Mouse (Mus musculus) stomach, embryonic 16.5 days (tissue): ENCODE results near the gene Nelfe. TPM values are rescaled to one million over a fixed set of nuclear protein-coding genes. Genes with fewer than 3 reads are reported as not detected.
A peak's percentile ranks its signal among the peaks of the same experiment; 100 is the strongest.

Source experiments
- ATAC-seq: fragments of 200-750 bp; cut with Nextera tagmentation; 2 replicates; pipeline ENCODE4 v1.8.0; 2017; ENCODE audit warnings: moderate number of reproducible peaks, moderate TSS enrichment; ENCODE audit not compliant: insufficient read depth, low FRiP score
- H3K27ac ChIP-seq: fragments of 300-500 bp; sonication (generic); 2 replicates; pipeline ENCODE4 v1.5.1; 2014; ENCODE audit warnings: low read length
- H3K27me3 ChIP-seq: fragments of 300-500 bp; sonication (generic); 2 replicates; pipeline ENCODE4 v1.6.1; 2014; ENCODE audit warnings: low read length, control low read depth, mixed read lengths; ENCODE audit not compliant: control insufficient read depth, insufficient read depth
- H3K36me3 ChIP-seq: fragments of 300-500 bp; sonication (generic); 2 replicates; pipeline ENCODE4 v1.6.1; 2014; ENCODE audit warnings: low read length; ENCODE audit not compliant: control insufficient read depth, insufficient read depth
- H3K4me1 ChIP-seq: fragments of 300-500 bp; sonication (generic); 2 replicates; pipeline ENCODE4 v1.6.1; 2014; ENCODE audit warnings: low read length, control low read depth, mixed read lengths; ENCODE audit not compliant: control insufficient read depth, insufficient read depth
- H3K4me2 ChIP-seq: fragments of 300-500 bp; sonication (generic); 2 replicates; pipeline ENCODE4 v1.6.1; 2014; ENCODE audit warnings: low read depth, low read length, mixed read lengths
- H3K4me3 ChIP-seq: fragments of 300-500 bp; sonication (generic); replicated peaks from 2 replicates; pipeline ENCODE4 v1.5.1; 2014; ENCODE audit warnings: mild to moderate bottlenecking, low read length
- H3K9ac ChIP-seq: fragments of 300-500 bp; sonication (generic); 2 replicates; pipeline ENCODE4 v1.6.1; 2014; ENCODE audit warnings: low read length
- H3K9me3 ChIP-seq: fragments of 300-500 bp; sonication (generic); replicated peaks from 2 replicates; pipeline ENCODE4 v1.6.1; 2016; ENCODE audit warnings: low read length, control low read depth; ENCODE audit not compliant: control insufficient read depth
- WGBS: fragments of 180-500 bp; shearing (Covaris S2); extraction: QIAGEN DNeasy Blood & Tissue Kit; methylation state at CpG from one replicate; pipeline ENCODE4 v1.1.7; 2014; 5-methylcytosine and 5-hydroxymethylcytosine counted together
- polyA plus RNA-seq: library from polyadenylated mRNA; unstranded; fragments of >200 nt; fragmentation: Nextera tagmentation; extraction: Ambion mirVana; gene quantifications from 2 replicates; pipeline ENCODE4 v1.2.1, GENCODE M21; 2015

The Nelfe gene
- polyA plus RNA-seq, 1 experiment from 2014 or later: 89.5 TPM

- peaks cover 3% of the 10 kb centered on the region; the same call in 1 of the 2 replicates for H3K4me1 ChIP-seq
- ATAC-seq: no peak
- WGBS: 11% methylated on average over 15 of the region's 15 CpGs
Observed at GRCm38 (mm10) chr17:34881683-34882310, 31.6 kb downstream of the Nelfe start, which contains the start of gene Gm20547. Gene Gm20547 (minus strand): TSS chr17:34882042.

DNA sequence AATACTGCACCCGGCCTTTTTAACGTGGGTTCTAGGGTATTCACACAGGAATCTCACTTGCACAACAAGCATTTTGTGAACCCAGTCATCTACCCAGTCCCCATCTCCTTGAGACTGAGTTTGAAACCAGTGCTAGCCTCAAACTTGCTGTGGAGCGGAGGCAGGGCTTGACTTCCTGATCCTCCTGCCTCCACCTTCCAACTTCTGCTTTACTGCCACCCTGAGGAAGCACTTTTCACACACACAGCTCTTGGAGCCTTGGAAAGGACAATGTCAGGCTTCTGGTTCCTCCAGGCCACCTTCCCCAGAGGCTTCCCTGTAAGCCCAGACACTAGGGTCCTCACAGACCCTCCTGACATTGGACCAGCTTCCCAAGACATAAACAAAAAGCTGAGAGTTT is 33.1 kb downstream of the Nelfe start:
- no peaks in the 10 kb centered on the region for H3K36me3 ChIP-seq
- no peak overlapping the region for H3K4me2 ChIP-seq
- no peak overlapping the region for H3K9ac ChIP-seq
- peaks cover 3% of the 10 kb centered on the region; the same call in 1 of the 2 replicates for H3K4me1 ChIP-seq
- no peaks in the 10 kb centered on the region for H3K9me3 ChIP-seq
- H3K27me3 ChIP-seq: no peaks in the 10 kb centered on the region
- 0 out of 2 replicates have a peak, but pooled peaks have one; percentile 15 for ATAC-seq
- 61% methylated on average over 3 of the region's 3 CpGs for WGBS
- H3K4me3 ChIP-seq: no peak overlapping the region
- no peak overlapping the region for H3K27ac ChIP-seq

More at GRCm38 (mm10) chr17:34881683-34882310, 31.6 kb downstream of the Nelfe start, which contains the start of gene Gm20547:
- H3K27me3 ChIP-seq: no peaks in the 10 kb centered on the region
- H3K36me3 ChIP-seq: no peaks in the 10 kb centered on the region
- peak within 1 kb of the TSS; percentile 49 for H3K9ac ChIP-seq
- H3K27ac ChIP-seq: no peak within 1 kb of the TSS
- no peak within 1 kb of the TSS; the same call in 1 of the 2 replicates for H3K4me3 ChIP-seq
- no peaks in the 10 kb centered on the region for H3K9me3 ChIP-seq
- H3K4me2 ChIP-seq: peak within 1 kb of the TSS; percentile 13; the same call in 1 of the 2 replicates

DNA sequence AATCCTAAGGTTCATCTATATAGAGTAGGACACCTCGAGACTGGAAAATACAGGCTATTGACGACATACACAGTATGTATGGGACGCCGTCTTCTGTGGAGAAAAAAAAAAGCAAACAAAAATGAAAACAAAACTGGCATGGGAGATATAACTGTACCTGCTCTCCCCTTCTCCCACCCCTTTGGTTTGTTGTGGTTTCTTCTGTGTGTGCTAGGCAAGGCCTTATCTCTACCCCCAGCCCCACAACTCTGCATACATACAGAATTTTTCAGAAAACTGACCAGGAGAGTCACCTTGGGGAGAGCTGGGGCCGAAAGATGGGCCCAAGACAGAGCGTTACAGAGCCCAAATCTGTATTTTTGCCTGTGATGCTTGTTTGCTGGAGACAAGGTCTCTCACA is 34.5 kb downstream of the Nelfe start:
- no peak overlapping the region for H3K4me3 ChIP-seq
- no peak overlapping the region for H3K4me2 ChIP-seq
- H3K27me3 ChIP-seq: no peaks in the 10 kb centered on the region
- no peak overlapping the region for H3K9ac ChIP-seq
- H3K36me3 ChIP-seq: no peaks in the 10 kb centered on the region
- 86% methylated on average over 6 of the region's 6 CpGs for WGBS
- no peaks in the 10 kb centered on the region for H3K9me3 ChIP-seq
- H3K4me1 ChIP-seq: peaks cover 3% of the 10 kb centered on the region; the same call in 1 of the 2 replicates
- H3K27ac ChIP-seq: no peak overlapping the region
- ATAC-seq: no peak

DNA sequence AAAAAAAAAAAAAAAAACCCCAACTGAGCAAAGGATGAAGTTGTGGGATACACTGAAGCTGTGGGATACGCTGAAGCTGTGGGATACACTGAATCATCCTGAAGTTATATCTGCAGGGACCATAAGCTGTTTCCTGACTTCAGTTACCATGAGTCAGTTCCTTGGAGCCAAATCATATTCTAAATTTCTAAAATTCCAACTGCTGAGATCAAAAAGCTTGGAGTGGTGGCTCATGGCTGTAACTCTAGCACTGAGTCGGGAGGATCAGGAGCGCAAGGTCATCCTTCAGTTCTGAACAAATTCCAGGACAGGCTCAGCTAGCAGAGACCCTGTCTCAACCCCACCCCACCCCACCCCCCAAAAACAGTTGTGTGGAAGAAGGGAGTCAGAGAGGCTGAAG is 35.4 kb downstream of the Nelfe start:
- peaks cover 3% of the 10 kb centered on the region; the same call in 1 of the 2 replicates for H3K4me1 ChIP-seq
- H3K27ac ChIP-seq: no peak overlapping the region
- H3K27me3 ChIP-seq: no peaks in the 10 kb centered on the region
- ATAC-seq: no peak
- no peak overlapping the region for H3K9ac ChIP-seq
- H3K9me3 ChIP-seq: no peaks in the 10 kb centered on the region
- H3K36me3 ChIP-seq: no peaks in the 10 kb centered on the region
- no peak overlapping the region for H3K4me2 ChIP-seq
- 71% methylated on average over 3 of the region's 3 CpGs for WGBS
- no peak overlapping the region for H3K4me3 ChIP-seq

DNA sequence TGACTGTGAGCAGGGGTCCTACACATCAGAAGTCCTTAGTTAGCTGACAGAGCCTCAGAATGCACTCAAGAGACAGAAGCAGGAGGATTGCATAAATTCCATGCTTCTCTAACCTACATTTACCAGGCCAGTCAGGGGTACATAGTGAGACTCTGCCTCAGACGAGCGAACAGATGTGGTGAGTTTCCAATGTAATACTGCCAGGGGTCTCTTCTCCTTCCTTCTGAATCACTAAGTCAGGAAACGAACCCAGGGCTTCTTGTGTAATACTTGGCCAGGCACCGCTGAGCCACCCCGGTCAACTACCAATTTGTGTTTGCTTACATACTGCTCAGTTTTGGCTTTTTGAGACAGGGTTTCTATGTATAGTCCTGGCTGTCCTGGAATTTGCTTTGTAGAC is 37.8 kb downstream of the Nelfe start:
- Histone ChIP-seq H3K4me1 (no peaks in the 10 kb centered on the region), H3K4me3 (no peak overlapping the region), H3K36me3 (no peaks in the 10 kb centered on the region), H3K27me3 (no peaks in the 10 kb centered on the region), H3K9me3 (no peaks in the 10 kb centered on the region), H3K27ac (no peak overlapping the region), H3K4me2 (no peak overlapping the region), H3K9ac (no peak overlapping the region)
- 88% methylated on average over 5 of the region's 5 CpGs for WGBS
- ATAC-seq: no peak

GRCm38 (mm10) chr17:34890074-34890743 is 40.0 kb downstream of the Nelfe start:
- 84% methylated on average over 12 of the region's 12 CpGs for WGBS
- no peak overlapping the region for H3K4me2 ChIP-seq
- no peaks in the 10 kb centered on the region for H3K27me3 ChIP-seq
- no peak overlapping the region for H3K4me3 ChIP-seq
- H3K4me1 ChIP-seq: peaks cover 9% of the 10 kb centered on the region
- no peaks in the 10 kb centered on the region for H3K9me3 ChIP-seq
- H3K9ac ChIP-seq: no peak overlapping the region
- H3K27ac ChIP-seq: no peak overlapping the region
- ATAC-seq: no peak
- no peaks in the 10 kb centered on the region for H3K36me3 ChIP-seq

GRCm38 (mm10) chr17:34891377-34891776 is 41.2 kb downstream of the Nelfe start:
- WGBS: 91% methylated on average over 2 of the region's 2 CpGs
- H3K4me1 ChIP-seq: peaks cover 12% of the 10 kb centered on the region

DNA sequence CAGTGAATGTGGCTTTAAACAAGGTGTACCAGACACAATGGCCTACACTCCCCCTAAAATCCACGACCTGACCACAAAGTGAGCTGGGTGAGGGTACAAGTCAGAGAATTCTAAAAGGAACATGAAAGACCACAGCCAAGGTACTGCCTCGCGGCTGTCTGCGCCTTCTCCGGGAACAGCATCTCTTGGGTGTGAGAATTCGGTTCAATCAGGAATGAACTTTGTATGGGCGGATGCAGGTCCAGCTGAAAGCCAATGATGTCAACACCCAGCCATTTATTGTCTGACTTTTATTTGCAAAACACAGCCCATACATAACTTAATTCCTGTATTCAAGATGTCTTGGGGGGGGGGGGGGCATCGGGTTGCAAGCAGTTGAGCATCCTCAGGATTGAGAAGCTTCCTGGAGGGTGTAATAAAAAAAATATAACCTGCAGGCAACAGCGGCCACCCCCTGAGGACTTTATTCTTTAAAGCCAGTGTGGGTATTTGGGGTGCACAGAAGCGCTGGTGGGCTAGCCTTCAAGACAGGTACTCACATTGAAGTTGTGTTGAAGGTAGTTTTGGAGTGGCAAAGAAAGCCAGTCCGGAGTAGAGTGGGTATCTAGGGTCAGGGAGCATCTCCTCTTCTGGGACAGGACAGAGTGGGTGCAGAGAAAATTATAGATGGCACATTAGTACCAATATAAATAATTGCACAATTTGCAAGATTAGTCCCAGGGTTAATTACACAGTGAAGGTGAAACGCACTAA is 43.1 kb downstream of the Nelfe start:
- Histone ChIP-seq H3K9ac (peak overlapping the region; percentile 61), H3K27ac (peak overlapping the region; percentile 93), H3K27me3 (no peaks in the 10 kb centered on the region), H3K36me3 (0 out of 2 replicates have a peak, but pooled peaks cover 8% of the 10 kb centered on the region), H3K9me3 (no peaks in the 10 kb centered on the region), H3K4me3 (peak overlapping the region; percentile 80; the same call in 1 of the 2 replicates), H3K4me2 (peak overlapping the region; percentile 71), H3K4me1 (peaks cover 22% of the 10 kb centered on the region)
- no peak for ATAC-seq
- 72% methylated on average over 12 of the region's 12 CpGs for WGBS

More at GRCm38 (mm10) chr17:34891377-34891776, 41.2 kb downstream of the Nelfe start:
- Histone ChIP-seq H3K4me2 (no peak overlapping the region), H3K4me3 (no peak overlapping the region), H3K27ac (no peak overlapping the region), H3K9ac (no peak overlapping the region), H3K27me3 (no peaks in the 10 kb centered on the region), H3K36me3 (0 out of 2 replicates have a peak, but pooled peaks cover 6% of the 10 kb centered on the region), H3K9me3 (no peaks in the 10 kb centered on the region)
- ATAC-seq: no peak
